Mouse (Mus musculus): ENCODE measurements around the gene Dnmt3l.

DNA sequence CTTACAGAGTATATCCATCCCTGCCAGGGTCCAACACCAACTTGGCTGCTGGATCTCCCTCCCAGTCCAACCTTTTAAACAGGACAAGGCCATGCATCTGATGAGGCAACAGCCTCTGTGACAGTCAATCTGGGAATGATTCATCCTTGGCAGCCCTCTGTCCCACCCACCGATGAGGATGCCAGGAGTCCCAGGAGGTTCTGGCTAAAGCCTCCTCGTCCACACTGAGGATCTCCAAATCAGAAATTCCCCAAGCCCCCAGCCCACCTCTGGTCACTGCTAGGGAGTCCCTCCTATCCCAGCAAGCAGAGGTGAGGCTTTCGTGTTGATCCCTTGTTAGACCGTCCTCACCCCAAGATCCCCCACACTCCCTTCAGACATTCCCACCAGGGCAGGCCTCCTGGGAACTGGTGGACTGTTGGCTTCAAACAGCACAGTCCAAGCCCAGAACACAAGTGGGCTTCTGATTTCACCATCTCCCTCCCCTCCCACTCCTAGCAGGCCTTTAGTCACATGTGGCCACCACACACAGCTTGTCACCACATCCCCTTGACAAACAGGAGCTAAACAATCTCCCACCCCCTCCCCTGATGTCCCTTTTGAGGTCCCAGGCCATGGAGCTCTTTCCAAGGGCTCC is 38.3 kb downstream of the Dnmt3l start:
- TF ChIP-seq POLR2A (IDR thresholded peaks at IDR 0.05; ENCODE audit: borderline replicate concordance, low read depth, low read length) = no peak
- TF ChIP-seq CTCF (IDR thresholded peaks at IDR 0.05; ENCODE audit: low read depth, low read length) = no peak
